Mouse (Mus musculus) megakaryocyte, embryonic 14.5 days (primary cell): ENCODE data around the gene 1190005I06Rik.

Experiments used
- FLI1 ChIP-seq: IDR thresholded peaks from 2 replicates; pipeline ENCODE4 v1.6.1; 2012; ENCODE audit warnings: low read length, inconsistent platforms, mixed read lengths
- GATA1 ChIP-seq: IDR thresholded peaks from 3 replicates; pipeline ENCODE4 v1.6.1; 2012; ENCODE audit warnings: mixed read lengths, low read length, inconsistent platforms, borderline replicate concordance

DNA sequence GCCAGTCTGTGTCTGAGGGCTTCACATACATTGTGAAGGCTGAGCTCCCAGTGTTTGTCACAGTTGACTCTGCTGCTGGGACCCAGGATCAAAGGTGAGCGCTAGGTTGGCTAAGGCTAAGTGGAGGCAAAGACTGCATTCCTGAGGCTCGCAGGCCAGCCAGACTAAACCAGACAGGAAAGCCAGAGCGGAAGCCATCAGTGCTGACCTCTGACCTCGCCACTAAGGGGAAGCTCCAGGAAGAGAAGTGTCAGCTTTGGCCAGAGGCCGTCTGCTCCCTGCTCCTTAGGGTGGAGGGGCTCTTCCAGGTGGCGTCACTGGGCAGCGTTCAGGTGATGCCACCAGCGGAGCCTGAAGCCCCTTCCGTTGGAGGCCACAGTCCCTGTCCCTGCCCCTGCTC lies 71.6 kb downstream of the 1190005I06Rik start:
- TF ChIP-seq GATA1 = no peak
- no peak for TF ChIP-seq FLI1
